Comparison of ENCODE assay signal across 24 mouse cellular contexts in genomic region chr1:69655368-69655767, GRCm38 (mm10). TPM values are rescaled to one million over a fixed set of nuclear protein-coding genes. Genes with fewer than 3 reads are reported as not detected.
DNase-seq lines count a peak whose midpoint lies in the region; ATAC-seq and TF ChIP-seq lines count a peak whose summit lies in the region.
"Had no signal": no experiment of that assay in that cellular context is flagged by ENCODE, and none has a peak within 500 bp of the region (broad histone marks: within the 10 kb centered on the region; RNA-seq: fewer than 3 reads in every experiment).

No protein-coding gene starts in this region.

- H3K36me3 ChIP-seq in kidney, embryonic 15.5 days, result no peaks in the 10 kb centered on the region
- peaks cover 0 to 19% of the 10 kb centered on the region in 2 experiments; a peak in 2 of 4 replicates for H3K36me3 ChIP-seq in MEL (ENCODE audit: control insufficient read depth in 1 of 2, insufficient read depth in 2 of 2, low read length in 2 of 2)
- no peaks in the 10 kb centered on the region for H3K36me3 ChIP-seq in stomach, embryonic 16.5 days (ENCODE audit: control insufficient read depth, insufficient read depth, low read length)
- H3K36me3 ChIP-seq: forebrain, embryonic 15.5 days; heart, embryonic 12.5 days; hindbrain, embryonic 15.5 days; limb, embryonic 13.5 days; liver, embryonic 13.5 days; lung, embryonic 15.5 days; stomach, embryonic 15.5 days had no signal

- no peak for TF ChIP-seq RAD21 in MEL (IDR thresholded peaks at IDR 0.05; ENCODE audit: low read depth, low read length)

- 65% methylated on average over 5 of the region's 5 CpGs for WGBS in kidney, embryonic 15.5 days
- WGBS in stomach, embryonic 16.5 days, result 55% methylated on average over 5 of the region's 5 CpGs

- H3K9ac ChIP-seq in kidney, embryonic 15.5 days, result no peak overlapping the region
- H3K9ac ChIP-seq in MEL (ENCODE audit: control insufficient read depth, low read depth, low read length, poor library complexity, severe bottlenecking), result no peak overlapping the region
- no peak overlapping the region for H3K9ac ChIP-seq in stomach, embryonic 16.5 days (ENCODE audit: low read length)
- H3K9ac ChIP-seq: forebrain, embryonic 15.5 days; heart, embryonic 12.5 days; hindbrain, embryonic 15.5 days; limb, embryonic 13.5 days; liver, embryonic 13.5 days; lung, embryonic 15.5 days; stomach, embryonic 15.5 days had no signal

- peak; percentile 54; the same call in 1 of the 2 replicates for ATAC-seq in kidney, embryonic 15.5 days (replicated peaks; ENCODE audit: low FRiP score)
- ATAC-seq in granulocyte monocyte progenitor cell, adult 5-6 weeks (replicated peaks; ENCODE audit: poor library complexity, severe bottlenecking), result peak; percentile 38
- ATAC-seq in stomach, embryonic 16.5 days (ENCODE audit: insufficient read depth, low FRiP score), result no peak
- ATAC-seq: forebrain, embryonic 15.5 days had no signal

- H3K27ac ChIP-seq in kidney, embryonic 15.5 days, result no peak overlapping the region
- H3K27ac ChIP-seq in MEL (ENCODE audit: control insufficient read depth, low read depth, low read length), result no peak overlapping the region
- H3K27ac ChIP-seq in stomach, embryonic 16.5 days (ENCODE audit: low read length), result peak overlapping the region; percentile 18; the same call in 1 of the 2 replicates
- H3K27ac ChIP-seq: forebrain, embryonic 15.5 days; hindbrain, embryonic 15.5 days; limb, embryonic 13.5 days; liver, embryonic 13.5 days; lung, embryonic 15.5 days; macrophage; stomach, embryonic 15.5 days had no signal

- no peaks in the 10 kb centered on the region for H3K79me2 ChIP-seq in MEL (ENCODE audit: control insufficient read depth, insufficient read depth, low read length, poor library complexity)

- H3K4me3 ChIP-seq in kidney, embryonic 15.5 days (replicated peaks), result no peak overlapping the region
- no peak overlapping the region for H3K4me3 ChIP-seq in MEL (ENCODE audit: control insufficient read depth in 1 of 2, insufficient read depth in 1 of 2, low read depth in 2 of 2, low read length in 2 of 2)
- H3K4me3 ChIP-seq in stomach, embryonic 16.5 days (replicated peaks; ENCODE audit: low read length), result no peak overlapping the region
- H3K4me3 ChIP-seq: erythroblast, embryonic 14.5 days; forebrain, embryonic 15.5 days; heart, embryonic 12.5 days; hindbrain, embryonic 15.5 days; limb, embryonic 13.5 days; liver, embryonic 13.5 days; lung, embryonic 15.5 days; myocyte; stomach, embryonic 15.5 days had no signal

- H3K4me2 ChIP-seq in kidney, embryonic 15.5 days, result no peak overlapping the region
- no peak overlapping the region for H3K4me2 ChIP-seq in stomach, embryonic 16.5 days (ENCODE audit: low read depth, low read length)
- H3K4me2 ChIP-seq: forebrain, embryonic 15.5 days; heart, embryonic 12.5 days; hindbrain, embryonic 15.5 days; limb, embryonic 13.5 days; liver, embryonic 13.5 days; lung, embryonic 15.5 days; stomach, embryonic 15.5 days had no signal

- TF ChIP-seq CTCF in MEL (IDR thresholded peaks at IDR 0.05 in 2 of 3, conservative IDR thresholded peaks at IDR 0.05 in 1 of 3; ENCODE audit: control insufficient read depth in 1 of 3, insufficient read depth in 1 of 3, low read depth in 2 of 3, low read length in 3 of 3, poor library complexity in 1 of 3, severe bottlenecking in 1 of 3), result no peak

- TF ChIP-seq EP300 in MEL (IDR thresholded peaks at IDR 0.05; ENCODE audit: low read depth in 1 of 2, low read length in 2 of 2), result no peak

- no peaks in the 10 kb centered on the region for H3K9me3 ChIP-seq in kidney, embryonic 15.5 days (replicated peaks)
- no peaks in the 10 kb centered on the region for H3K9me3 ChIP-seq in MEL (replicated peaks; ENCODE audit: insufficient read depth, low read length)
- no peaks in the 10 kb centered on the region for H3K9me3 ChIP-seq in stomach, embryonic 16.5 days (replicated peaks; ENCODE audit: control insufficient read depth, low read length)
- H3K9me3 ChIP-seq: forebrain, embryonic 15.5 days; heart, embryonic 12.5 days; hindbrain, embryonic 15.5 days; limb, embryonic 13.5 days; liver, embryonic 13.5 days; lung, embryonic 15.5 days; stomach, embryonic 15.5 days had no signal

- no peak for TF ChIP-seq POLR2A in MEL (IDR thresholded peaks at IDR 0.05; ENCODE audit: control insufficient read depth in 1 of 2, insufficient read depth in 1 of 2, low read depth in 1 of 2, low read length in 2 of 2, poor library complexity in 1 of 2)

- no peak for DNase-seq in kidney, postnatal 25 days
- DNase-seq in MEL (ENCODE audit: low read depth, low spot score), result peak; percentile 19
- DNase-seq in right cerebral cortex, adult 2 months (ENCODE audit: low spot score in 2 of 2), result no peak
- no peak for DNase-seq in spleen, adult 18-20 months
- DNase-seq in thymus, adult 18-20 months, result no peak
- DNase-seq: cerebellum, adult 8-10 months; gastrocnemius, postnatal 36 days; heart, postnatal 14 days; kidney, adult 8-10 months; kidney, postnatal 4 days; liver, embryonic 13.5 days; midbrain, embryonic 14.5 days had no signal

- 0 out of 2 replicates have a peak, but pooled peaks cover 7% of the 10 kb centered on the region for H3K4me1 ChIP-seq in kidney, embryonic 15.5 days
- peaks cover 6 to 17% of the 10 kb centered on the region in 2 experiments; a peak in 3 of 4 replicates for H3K4me1 ChIP-seq in MEL (ENCODE audit: control insufficient read depth in 1 of 2, insufficient read depth in 2 of 2, low read length in 2 of 2)
- H3K4me1 ChIP-seq in stomach, embryonic 16.5 days (ENCODE audit: control insufficient read depth, insufficient read depth, low read length), result 0 out of 2 replicates have a peak, but pooled peaks cover 4% of the 10 kb centered on the region
- H3K4me1 ChIP-seq: forebrain, embryonic 15.5 days; limb, embryonic 13.5 days; lung, embryonic 15.5 days; stomach, embryonic 15.5 days had no signal

- H3K27me3 ChIP-seq in kidney, embryonic 15.5 days, result no peaks in the 10 kb centered on the region
- no peaks in the 10 kb centered on the region for H3K27me3 ChIP-seq in MEL (ENCODE audit: control insufficient read depth in 1 of 2, insufficient read depth in 2 of 2, low read length in 2 of 2)
- H3K27me3 ChIP-seq in stomach, embryonic 16.5 days (ENCODE audit: control insufficient read depth, insufficient read depth, low read length), result no peaks in the 10 kb centered on the region
- H3K27me3 ChIP-seq: forebrain, embryonic 15.5 days; heart, embryonic 12.5 days; hindbrain, embryonic 15.5 days; liver, embryonic 13.5 days; lung, embryonic 15.5 days; stomach, embryonic 15.5 days had no signal

TF ChIP-seq in MEL, 35 proteins besides CTCF, POLR2A, EP300 and RAD21:
- TF ChIP-seq KAT2A (conservative IDR thresholded peaks at IDR 0.05; ENCODE audit: low read depth, low read length) (no peak), JUND (IDR thresholded peaks at IDR 0.05; ENCODE audit: low read depth, low read length) (no peak)

RNA-seq across cellular contexts. Expression of gene Ikzf2, which starts 31.7 kb away (rescaled TPM):
- polyA plus RNA-seq in kidney, embryonic 15.5 days (2015; fragmentation: Nextera tagmentation; extraction: Ambion mirVana), result 3.7 and 4.1 TPM in 2 replicates
- total RNA-seq in MEL (2012; rRNA removed), result 5.6 and 6.4 TPM in 2 replicates
- polyA plus RNA-seq in MEL (2012; ENCODE audit: insufficient read depth in 1 of 2, insufficient read length in 2 of 2, low read depth in 1 of 2, low replicate concordance in 2 of 2, missing spikeins in 1 of 2), result 1 to 10 TPM in 1 of 2 experiments, not detected in 1; 2.9 TPM
- total RNA-seq in granulocyte monocyte progenitor cell, adult 5-6 weeks (2014; fragmentation: Nextera tagmentation), result 11.9 and 15.3 TPM in 2 replicates
- 13.0 and 14.8 TPM in 2 replicates for total RNA-seq in granulocyte monocyte progenitor cell, adult 5-6 weeks (2017)
- 6.1 and 6.3 TPM in 2 replicates for polyA plus RNA-seq in stomach, embryonic 16.5 days (2015; fragmentation: Nextera tagmentation; extraction: Ambion mirVana)
